Mouse (Mus musculus) lung, postnatal 10 days (tissue): ENCODE data around the gene Tnnt2.

ENCODE experiments used
- DNase-seq: peaks from one replicate; pipeline ENCODE4 v3.0.0; 2021

Gene Tnnt2

GRCm38 (mm10) chr1:135857137-135857775 is 21.1 kb downstream of the Tnnt2 start:
- DNase-seq = no peak

- DNase-seq = no peak
Observed at GRCm38 (mm10) chr1:135858533-135858932, 22.4 kb downstream of the Tnnt2 start.

DNA sequence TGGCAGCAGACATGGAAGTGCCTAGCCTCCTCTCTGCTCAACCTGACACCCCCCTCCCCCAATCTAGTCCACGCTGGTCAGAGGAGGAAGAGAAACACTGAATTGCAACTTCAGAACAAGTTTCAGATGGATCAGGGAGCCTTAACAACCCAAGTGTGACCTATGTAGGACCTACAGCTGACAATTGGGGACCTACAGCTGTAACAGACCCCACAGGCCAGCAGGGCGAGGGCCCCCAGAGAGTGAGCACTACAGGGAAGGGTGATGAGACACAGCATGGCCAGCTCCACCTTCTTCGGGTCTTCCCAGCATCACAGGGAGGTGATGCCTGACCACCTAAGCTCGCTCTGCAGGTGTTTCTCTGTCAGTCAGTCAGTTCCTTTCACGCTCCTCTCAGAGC is 24.9 kb downstream of the Tnnt2 start:
- DNase-seq = no peak

DNA sequence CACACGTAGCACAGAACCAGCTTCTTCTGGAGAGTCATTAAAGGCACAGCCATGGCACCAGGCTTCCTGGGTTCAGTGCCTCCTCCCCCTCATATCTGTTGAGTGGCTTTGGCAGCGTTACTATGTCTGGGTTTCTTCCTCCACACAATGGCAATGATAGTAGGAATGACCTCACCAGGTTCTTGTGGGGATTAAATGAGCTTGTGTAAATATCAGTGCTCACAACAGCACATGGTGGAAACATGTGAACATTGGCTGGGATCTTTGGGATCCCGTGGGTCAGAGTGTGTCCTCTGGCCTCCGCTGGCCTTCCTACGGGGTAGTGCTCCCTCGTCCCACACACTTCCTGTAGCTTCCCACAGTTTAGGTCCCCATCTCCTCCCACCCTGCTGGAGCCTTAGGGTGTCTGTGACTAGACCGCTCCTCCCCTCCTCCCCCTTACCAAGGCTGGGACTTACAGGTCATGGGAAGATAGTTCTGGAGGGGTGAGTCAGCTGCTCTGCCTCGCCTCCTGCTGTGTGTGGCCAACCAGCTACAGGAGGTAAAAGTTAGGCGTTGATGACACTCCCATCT is 25.9 kb downstream of the Tnnt2 start:
- peak; percentile 18 for DNase-seq

DNA sequence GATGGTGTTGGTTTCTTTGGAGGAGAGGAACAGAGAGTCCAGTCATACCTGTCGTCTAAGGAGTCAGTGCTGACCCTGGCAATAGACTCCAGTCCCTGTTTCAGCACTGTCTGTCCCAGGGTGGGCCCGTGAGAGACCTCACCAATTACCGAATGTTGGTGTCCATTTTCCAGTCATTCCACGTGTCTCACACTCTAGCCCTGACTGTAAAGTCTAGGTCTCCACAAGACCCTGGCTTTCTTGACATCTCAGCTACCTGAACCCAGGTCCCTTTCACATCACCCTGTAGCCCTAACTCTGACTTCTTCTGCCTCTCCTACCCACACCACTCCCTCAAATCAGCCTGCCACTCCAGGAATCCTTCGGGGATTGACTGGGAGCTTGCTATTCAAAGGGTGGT is 26.4 kb downstream of the Tnnt2 start:
- DNase-seq = no peak

GRCm38 (mm10) chr1:135863786-135864335 is 27.7 kb downstream of the Tnnt2 start:
- DNase-seq = no peak

DNA sequence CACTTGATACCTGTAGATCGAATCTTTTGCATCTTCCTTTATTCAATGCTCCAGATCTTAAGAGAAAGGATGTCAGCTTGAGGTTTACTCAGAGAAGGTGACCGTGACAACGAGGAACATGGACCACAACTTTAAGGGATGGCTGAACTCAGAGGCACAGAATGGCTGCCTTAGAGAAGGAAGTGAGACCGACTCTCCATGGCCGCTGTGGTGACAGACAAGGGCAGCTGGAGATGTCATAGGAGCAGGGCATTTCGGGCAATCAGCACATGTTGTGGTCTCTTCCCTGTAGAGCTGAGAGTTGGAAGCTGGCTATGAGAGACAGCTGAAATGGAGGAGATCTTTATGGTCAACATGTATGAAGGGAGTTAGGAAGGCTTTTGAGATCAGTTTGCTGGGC is 28.7 kb downstream of the Tnnt2 start:
- no peak for DNase-seq

- peak; percentile 88 for DNase-seq
Observed at GRCm38 (mm10) chr1:135865518-135866194, 29.5 kb downstream of the Tnnt2 start.

DNA sequence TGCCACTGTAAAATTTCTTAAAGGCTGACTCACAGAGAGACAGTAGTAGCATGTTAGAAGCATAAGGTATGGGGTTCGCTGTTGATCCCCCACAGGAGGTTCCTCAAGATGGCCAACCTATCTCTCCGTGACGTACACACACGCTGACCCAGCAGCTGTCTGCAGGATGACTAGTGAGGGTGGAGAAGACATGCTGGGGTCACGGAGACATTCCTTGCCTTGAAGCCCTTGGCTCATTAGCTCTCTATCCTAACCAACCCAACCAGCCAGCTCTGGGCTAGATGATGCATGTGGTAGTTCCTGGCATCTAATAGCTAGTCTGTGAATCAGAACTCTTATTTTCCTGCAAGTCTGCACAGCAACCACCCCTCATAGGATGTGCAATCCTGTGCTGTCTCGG is 32.4 kb downstream of the Tnnt2 start:
- DNase-seq = no peak

DNA sequence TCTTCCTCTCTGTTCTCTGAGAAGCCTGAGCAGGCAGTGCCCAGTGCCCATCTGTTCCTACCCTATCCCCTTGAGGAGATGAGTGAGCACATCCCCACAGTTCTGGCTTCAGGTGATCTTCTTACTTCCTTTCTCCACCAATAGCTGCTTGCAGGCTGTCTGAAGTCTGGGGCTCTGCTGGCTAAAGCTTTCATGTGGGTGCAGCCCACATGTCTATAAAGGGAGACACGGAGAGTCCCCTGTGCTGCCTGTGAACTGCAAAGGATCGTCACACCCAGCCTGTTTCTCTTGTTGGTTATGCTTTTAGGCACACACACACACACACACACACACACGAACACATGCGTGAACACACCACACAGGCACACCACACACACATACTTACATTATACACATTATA is 36.8 kb downstream of the Tnnt2 start:
- DNase-seq = no peak

DNA sequence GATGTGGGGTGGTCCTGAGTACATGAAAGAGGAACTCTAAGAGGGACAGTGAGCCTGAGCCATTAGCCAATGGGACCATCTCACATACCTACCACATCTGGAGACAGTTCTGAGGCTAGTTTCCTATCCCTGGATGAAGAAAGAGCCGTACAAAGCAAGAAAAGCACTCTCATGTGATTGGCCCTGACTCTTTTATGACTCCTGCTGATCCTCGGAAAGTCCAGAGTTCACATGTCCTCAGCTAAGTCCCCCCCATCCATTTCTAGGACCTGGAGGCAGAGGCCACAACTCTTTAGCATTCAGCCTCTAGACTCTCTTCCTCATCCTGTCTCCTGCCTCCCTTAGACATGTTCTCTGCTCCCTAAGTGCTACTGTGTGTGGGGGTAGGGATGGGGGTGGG is 41.1 kb downstream of the Tnnt2 start:
- DNase-seq = no peak

DNA sequence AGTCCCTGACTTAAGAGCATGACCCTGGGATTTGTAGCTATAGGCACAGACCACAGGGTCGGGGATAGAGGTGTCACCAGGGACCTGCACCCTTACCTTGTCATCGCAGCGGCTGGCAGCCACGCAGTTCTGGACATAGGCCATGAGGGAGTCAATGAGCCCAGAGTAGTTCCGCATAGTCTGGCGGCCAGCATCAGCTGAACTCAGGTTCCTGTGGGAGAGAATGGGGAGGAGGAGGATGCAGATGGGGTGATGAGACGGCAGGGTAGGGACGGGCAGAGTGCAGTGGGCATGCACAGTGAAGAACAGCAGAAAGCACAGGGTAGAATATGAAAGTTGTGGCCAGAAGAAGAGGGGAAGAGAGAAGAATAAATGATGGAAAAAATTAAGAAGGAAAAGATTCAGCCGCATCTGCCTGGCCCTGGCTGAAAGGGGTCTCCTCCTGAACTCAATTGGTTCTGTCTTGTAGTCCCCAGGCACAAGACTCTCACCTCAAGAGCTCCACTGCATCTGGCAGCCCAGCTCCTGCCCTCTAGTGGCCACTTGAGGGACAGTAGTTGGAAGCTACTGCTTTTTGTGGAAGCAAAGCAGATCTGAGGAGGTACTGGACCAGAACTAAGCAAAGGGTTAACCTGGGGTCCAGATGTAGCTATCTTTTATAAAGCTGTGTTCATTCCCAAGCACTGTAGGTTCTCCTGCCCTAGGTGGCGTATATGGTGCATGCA is 46.4 kb downstream of the Tnnt2 start:
- peak; percentile 77 for DNase-seq

GRCm38 (mm10) chr1:135889461-135890185 is 53.5 kb downstream of the Tnnt2 start:
- DNase-seq = no peak

- no peak for DNase-seq
Observed at GRCm38 (mm10) chr1:135891424-135892216, 55.5 kb downstream of the Tnnt2 start.

DNA sequence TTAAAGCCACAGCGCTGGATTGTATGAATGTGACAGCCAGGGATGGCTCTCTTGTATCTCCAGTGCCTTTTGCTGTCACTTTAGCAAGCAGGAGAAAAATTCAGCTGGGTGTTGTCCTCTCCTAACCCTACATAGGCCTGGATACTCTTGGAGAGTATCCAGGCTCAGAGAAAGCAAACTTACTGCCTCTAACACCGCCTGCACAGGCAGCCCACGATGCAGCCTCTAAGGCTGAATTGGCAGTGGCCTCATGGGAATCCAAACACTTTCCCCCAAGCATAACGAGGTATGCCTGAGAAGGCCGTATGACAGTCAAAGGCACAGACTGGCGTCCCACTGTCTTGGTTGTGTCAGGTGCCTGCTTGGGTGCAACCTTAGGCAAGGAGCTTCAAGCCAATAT is 56.1 kb downstream of the Tnnt2 start:
- no peak for DNase-seq

DNA sequence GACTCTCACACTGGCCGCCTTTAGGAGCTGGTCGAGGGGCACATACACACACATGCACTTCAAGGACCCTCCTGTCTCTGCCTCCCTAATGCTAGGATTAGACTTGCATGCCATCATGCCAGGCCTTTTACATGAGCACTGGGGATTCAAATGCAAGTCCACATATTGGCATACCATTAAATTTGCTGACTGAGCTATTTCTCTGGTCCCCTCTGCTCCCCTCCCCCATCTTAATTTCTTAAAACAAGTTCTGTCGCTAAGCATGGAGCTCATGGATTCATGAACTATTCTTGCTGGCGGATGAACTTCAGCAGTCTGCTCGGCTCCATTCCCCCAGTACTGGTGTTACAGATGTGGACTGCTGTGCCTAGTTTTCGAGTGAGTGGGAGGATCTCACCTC is 56.6 kb downstream of the Tnnt2 start:
- no peak for DNase-seq

DNA sequence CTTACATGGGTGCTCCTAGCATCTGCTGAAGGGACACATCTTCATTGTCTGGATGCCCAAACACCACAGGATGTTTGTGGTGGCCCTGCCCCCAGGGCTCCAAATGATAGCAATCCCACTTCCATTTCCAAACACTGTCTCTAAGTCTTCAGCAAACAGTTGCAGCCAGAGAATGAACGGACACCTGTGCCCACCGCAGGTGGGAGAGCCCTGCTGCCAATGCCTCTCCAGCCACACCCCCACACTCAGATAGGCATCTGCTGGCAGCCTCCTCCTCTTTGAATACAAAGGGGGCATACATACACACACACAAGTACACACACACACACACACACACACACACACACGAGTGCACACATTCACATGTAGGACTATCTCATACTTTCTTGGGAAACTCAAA is 57.2 kb downstream of the Tnnt2 start:
- no peak for DNase-seq

DNA sequence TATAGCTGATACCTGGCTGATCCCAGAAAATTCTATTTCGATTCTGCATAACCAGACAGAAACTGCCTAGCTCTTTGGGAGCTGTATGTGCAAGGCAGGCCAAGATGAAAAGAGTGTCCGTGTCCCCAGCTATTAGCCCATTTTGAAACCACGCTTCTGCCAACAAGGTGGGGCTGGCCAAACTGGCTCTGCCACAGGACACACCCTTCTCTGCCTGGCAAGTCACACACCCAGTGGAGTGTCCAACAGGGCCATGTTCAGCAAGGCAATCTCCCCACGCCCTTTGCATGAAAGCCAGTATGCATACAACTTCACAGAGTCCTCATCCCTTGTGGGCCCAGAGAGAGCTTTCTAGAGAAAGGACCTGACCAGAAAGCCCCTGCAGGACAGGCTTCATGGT is 59.2 kb downstream of the Tnnt2 start:
- no peak for DNase-seq

GRCm38 (mm10) chr1:135899295-135899694 is 63.1 kb downstream of the Tnnt2 start:
- no peak for DNase-seq

DNA sequence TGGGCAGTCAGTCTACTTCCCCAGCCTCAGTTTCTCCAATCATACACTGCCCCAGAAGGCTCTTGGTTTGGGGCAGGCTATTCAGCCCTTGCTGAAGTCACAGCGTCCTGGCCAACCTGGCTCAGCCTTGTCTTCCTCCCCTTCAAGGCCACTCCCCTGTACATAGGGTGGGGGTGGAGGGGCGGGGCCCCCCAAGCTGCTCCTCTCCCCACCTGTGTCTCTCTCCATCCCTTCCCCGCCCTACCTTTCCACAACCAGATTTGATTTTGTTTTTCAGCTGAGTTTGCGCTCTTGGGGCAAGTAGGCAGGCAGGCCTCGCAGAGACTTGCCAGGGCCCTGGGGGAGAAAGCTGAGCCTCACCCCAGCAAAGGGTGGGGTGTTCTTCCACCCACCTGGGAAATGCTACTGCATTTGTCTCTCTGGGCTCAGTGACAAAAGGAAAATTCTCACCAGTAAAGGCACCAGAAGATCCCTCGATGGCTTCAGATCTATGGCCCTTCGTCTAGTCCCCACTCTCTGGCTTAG is 63.9 kb downstream of the Tnnt2 start:
- no peak for DNase-seq
